16 mouse cellular contexts compared by ENCODE assay signal in genomic region chr15:9162557-9163070, GRCm38 (mm10).
"Had no signal": no experiment of that assay in that cellular context is flagged by ENCODE, and none has a peak within 500 bp of the region (broad histone marks: within the 10 kb centered on the region; RNA-seq: fewer than 3 reads in every experiment).

No protein-coding gene starts in this region.

- H3K36me3 ChIP-seq: stomach, embryonic 15.5 days had no signal

- ATAC-seq: lung, postnatal 0 days; midbrain, embryonic 13.5 days; midbrain, embryonic 15.5 days had no signal

- H3K4me1 ChIP-seq: lung, embryonic 15.5 days; megakaryocyte, embryonic 14.5 days; midbrain, embryonic 15.5 days; neural tube, embryonic 12.5 days; stomach, embryonic 15.5 days had no signal

- H3K4me2 ChIP-seq: lung, embryonic 15.5 days; midbrain, embryonic 11.5 days; midbrain, embryonic 13.5 days; midbrain, embryonic 15.5 days; neural tube, embryonic 12.5 days; stomach, embryonic 15.5 days had no signal

- H3K9ac ChIP-seq: lung, embryonic 15.5 days; midbrain, embryonic 13.5 days; midbrain, embryonic 15.5 days; neural tube, embryonic 12.5 days; stomach, embryonic 15.5 days had no signal

- H3K27me3 ChIP-seq: lung, embryonic 15.5 days; megakaryocyte, embryonic 14.5 days; midbrain, embryonic 13.5 days; midbrain, embryonic 15.5 days; neural tube, embryonic 12.5 days; stomach, embryonic 15.5 days had no signal

- H3K9me3 ChIP-seq: lung, embryonic 15.5 days; megakaryocyte, embryonic 14.5 days; midbrain, embryonic 13.5 days; midbrain, embryonic 15.5 days; neural tube, embryonic 12.5 days; stomach, embryonic 15.5 days had no signal

- DNase-seq: lung, postnatal 14 days; lung, postnatal 36 days; right cerebral cortex, postnatal 14 days; thymus, adult 2 months; thymus, postnatal 25 days; thymus, postnatal 4 days had no signal

- H3K4me3 ChIP-seq: lung, embryonic 15.5 days; megakaryocyte, embryonic 14.5 days; midbrain, embryonic 13.5 days; midbrain, embryonic 15.5 days; neural tube, embryonic 12.5 days; stomach, embryonic 15.5 days had no signal

- H3K27ac ChIP-seq: lung, embryonic 15.5 days; macrophage; midbrain, embryonic 13.5 days; midbrain, embryonic 15.5 days; neural tube, embryonic 12.5 days; stomach, embryonic 15.5 days; stomach, postnatal 0 days had no signal
